Mouse (Mus musculus): Measurements from ENCODE around the gene Tmem184c.

Gene Tmem184c

GRCm38 (mm10) chr8:77610374-77610969, at the start of gene Tmem184c:
Tmem184c (minus strand) TSS chr8:77610698.
- DNase-seq (ENCODE audit: low read depth, low spot score) = peak; percentile 98

- DNase-seq (ENCODE audit: low read depth, low spot score) = no peak
Measured at GRCm38 (mm10) chr8:77659534-77660080, 49.1 kb upstream of the Tmem184c start.

- DNase-seq (ENCODE audit: low read depth, low spot score) = no peak
Measured at GRCm38 (mm10) chr8:77658356-77658755, 47.9 kb upstream of the Tmem184c start.

- no peak for DNase-seq (ENCODE audit: low read depth, low spot score)
Measured at GRCm38 (mm10) chr8:77650646-77651190, 40.2 kb upstream of the Tmem184c start.

- DNase-seq (ENCODE audit: low read depth, low spot score) = no peak
Measured at GRCm38 (mm10) chr8:77640093-77640839, 29.8 kb upstream of the Tmem184c start.

- no peak for DNase-seq (ENCODE audit: low read depth, low spot score)
Measured at GRCm38 (mm10) chr8:77637593-77637992, 27.1 kb upstream of the Tmem184c start.

GRCm38 (mm10) chr8:77634035-77634434, 23.5 kb upstream of the Tmem184c start:
- no peak for DNase-seq (ENCODE audit: low read depth, low spot score)

GRCm38 (mm10) chr8:77633211-77633610, 22.7 kb upstream of the Tmem184c start:
- no peak for DNase-seq (ENCODE audit: low read depth, low spot score)

GRCm38 (mm10) chr8:77630691-77631090, 20.2 kb upstream of the Tmem184c start:
- no peak for DNase-seq (ENCODE audit: low read depth, low spot score)

- peak; percentile 73 for DNase-seq (ENCODE audit: low read depth, low spot score)
Measured at GRCm38 (mm10) chr8:77629858-77630537, 19.5 kb upstream of the Tmem184c start.

GRCm38 (mm10) chr8:77623677-77624209, 13.2 kb upstream of the Tmem184c start:
- peak; percentile 21 for DNase-seq (ENCODE audit: low read depth, low spot score)

GRCm38 (mm10) chr8:77617916-77618315, 7.4 kb upstream of the Tmem184c start:
- DNase-seq (ENCODE audit: low read depth, low spot score) = peak; percentile 15

- DNase-seq (ENCODE audit: low read depth, low spot score) = no peak
Measured at GRCm38 (mm10) chr8:77609621-77610020, 877 bp downstream of the Tmem184c start.

GRCm38 (mm10) chr8:77584174-77584573, 26.3 kb downstream of the Tmem184c start:
- DNase-seq (ENCODE audit: low read depth, low spot score) = no peak

GRCm38 (mm10) chr8:77577674-77578073, 32.8 kb downstream of the Tmem184c start:
- DNase-seq (ENCODE audit: low read depth, low spot score) = no peak

GRCm38 (mm10) chr8:77574229-77574628, 36.3 kb downstream of the Tmem184c start:
- DNase-seq (ENCODE audit: low read depth, low spot score) = no peak

GRCm38 (mm10) chr8:77561441-77561840, 49.1 kb downstream of the Tmem184c start:
- no peak for DNase-seq (ENCODE audit: low read depth, low spot score)

GRCm38 (mm10) chr8:77552491-77552890, 58.0 kb downstream of the Tmem184c start:
- no peak for DNase-seq (ENCODE audit: low read depth, low spot score)

GRCm38 (mm10) chr8:77549881-77550580, 60.5 kb downstream of the Tmem184c start:
- DNase-seq (ENCODE audit: low read depth, low spot score) = peak; percentile 55

GRCm38 (mm10) chr8:77549121-77549706, 61.3 kb downstream of the Tmem184c start, which contains the start of gene Prmt9:
Prmt9 (plus strand) TSS chr8:77549397.
- DNase-seq (ENCODE audit: low read depth, low spot score) = peak; percentile 92

All from CD4-positive helper T cell, adult 2 months (primary cell).